Comparison of ENCODE assay signal across 8 mouse cellular contexts in the genomic region with DNA sequence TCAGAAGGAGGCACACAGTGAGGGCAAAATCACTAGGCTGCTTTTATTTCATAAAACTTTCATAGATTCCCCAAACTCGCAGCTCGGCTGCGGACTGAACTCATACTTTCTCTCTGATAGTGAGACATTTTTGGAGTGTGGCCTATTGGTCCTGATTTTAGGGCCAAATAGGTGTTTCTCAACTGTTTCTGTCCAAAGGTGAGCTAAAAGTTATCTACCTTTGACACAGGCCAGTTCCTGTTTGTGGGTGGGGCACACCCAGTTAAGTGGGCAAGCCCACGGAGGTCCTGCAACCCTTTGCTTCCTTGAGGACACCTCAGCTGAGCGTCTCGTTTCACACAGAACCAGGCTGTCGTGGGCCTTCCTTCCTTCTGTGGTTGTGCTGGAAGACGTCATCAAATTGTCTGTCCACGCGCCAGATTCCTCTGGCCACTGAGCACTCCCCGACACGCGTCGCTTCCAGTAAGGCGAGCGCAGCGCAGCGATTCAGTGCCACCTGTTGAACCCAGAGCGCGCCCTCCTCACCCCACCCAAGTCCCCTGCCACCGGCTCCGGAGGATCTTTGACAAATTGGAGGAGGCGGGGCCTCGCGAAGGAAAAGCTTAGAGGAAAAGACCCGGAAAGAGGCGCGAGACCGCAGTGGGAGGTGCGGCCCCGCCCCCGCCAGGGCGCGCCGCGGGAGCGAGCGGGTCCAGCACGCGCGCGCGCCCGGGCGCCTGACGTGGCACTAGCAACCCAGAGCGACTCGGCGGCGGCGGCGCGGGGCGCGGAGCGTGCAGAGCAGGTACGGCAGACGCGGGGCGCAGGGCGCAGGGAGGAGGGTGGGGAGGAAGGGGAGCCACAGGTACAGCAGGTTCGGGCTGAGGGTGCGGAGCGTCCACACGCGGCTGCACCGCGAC. TPM values are rescaled to one million over a fixed set of nuclear protein-coding genes. Genes with fewer than 3 reads are reported as not detected.
A peak's percentile ranks its signal among the peaks of the same experiment; 100 is the strongest.
DNase-seq lines count a peak whose midpoint lies in the region; ATAC-seq lines count a peak whose summit lies in the region.

Gene Sec24d, plus strand, starts transcription at position 703 of the 899 bp plus-strand sequence.

- H3K4me2 ChIP-seq in hindbrain, embryonic 12.5 days (replicated peaks) = peak within 1 kb of the TSS; percentile 93

- DNase-seq in Muller cell, postnatal 12 days (ENCODE audit: inconsistent ontology term) = peak; percentile 95
- DNase-seq in cerebellum, postnatal 10 days = peak; percentile 85 to 87
- peak; percentile 67 for DNase-seq in frontal cortex, postnatal 14 days (ENCODE audit: low spot score in 2 of 2)
- peak; percentile 77 to 86 for DNase-seq in layer of hippocampus, postnatal 14 days (ENCODE audit: low spot score in 2 of 2)
- DNase-seq in lung, postnatal 10 days = peak; percentile 89
- peak; percentile 77 for DNase-seq in ovary, postnatal 14 days (ENCODE audit: low spot score)
- peak; percentile 88 to 89 for DNase-seq in thymus, postnatal 10 days (ENCODE audit: low spot score in 2 of 2)

- ATAC-seq in hindbrain, embryonic 12.5 days (ENCODE audit: low FRiP score) = peak; percentile 92

- H3K36me3 ChIP-seq in hindbrain, embryonic 12.5 days = no peaks in the 10 kb centered on the region

- peak within 1 kb of the TSS; percentile 68 for H3K9ac ChIP-seq in hindbrain, embryonic 12.5 days

- H3K27me3 ChIP-seq in hindbrain, embryonic 12.5 days = peaks cover 23% of the 10 kb centered on the region

- 3% methylated on average over 68 of the region's 68 CpGs for WGBS in hindbrain, embryonic 12.5 days

- no peaks in the 10 kb centered on the region for H3K9me3 ChIP-seq in hindbrain, embryonic 12.5 days (replicated peaks)

- 0 out of 2 replicates have a peak within 1 kb of the TSS, but pooled peaks have one; percentile 4 for H3K27ac ChIP-seq in hindbrain, embryonic 12.5 days

- H3K4me1 ChIP-seq in hindbrain, embryonic 12.5 days = peaks cover 6% of the 10 kb centered on the region; the same call in 1 of the 2 replicates

- H3K4me3 ChIP-seq in hindbrain, embryonic 12.5 days = peak within 1 kb of the TSS; percentile 82

RNA-seq across cellular contexts. Expression of gene Sec24d, which starts in this region (rescaled TPM):
- 33.0 and 38.8 TPM in 2 replicates for polyA plus RNA-seq in hindbrain, embryonic 12.5 days (2016; fragmentation: Nextera tagmentation; extraction: Ambion mirVana)
- 10 to 100 TPM; 20.1 to 23.0 TPM for total RNA-seq in layer of hippocampus, postnatal 14 days (2021)

Comparison
In these comparisons a context has a peak if more than half of its experiments do, and no peak if none do; other contexts are left out.
1. Peak in every context shown above with its lines: DNase-seq, ATAC-seq, H3K4me3 ChIP-seq and H3K27ac ChIP-seq.